Mouse (Mus musculus) myocyte (in vitro differentiated cells): ENCODE data around the gene Otx2.

Experiments used
- CEBPB ChIP-seq: IDR thresholded peaks from 2 replicates; pipeline ENCODE4 v1.6.1; 2011; ENCODE audit warnings: mild to moderate bottlenecking, moderate library complexity; ENCODE audit not compliant: poor library complexity, insufficient read depth, severe bottlenecking
- E2F4 ChIP-seq: IDR thresholded peaks from one replicate; pipeline ENCODE4 v1.6.1; 2011; ENCODE audit warnings: mild to moderate bottlenecking, control low read depth, moderate library complexity; ENCODE audit not compliant: insufficient read depth
- MAX ChIP-seq: IDR thresholded peaks from one replicate; pipeline ENCODE4 v1.6.1; 2011; ENCODE audit warnings: low read depth, mild to moderate bottlenecking, control low read depth
- POLR2A ChIP-seq: IDR thresholded peaks from one replicate; pipeline ENCODE4 v1.6.1; 2011; ENCODE audit warnings: low read depth, mild to moderate bottlenecking, control low read depth, moderate library complexity; ENCODE audit not compliant: insufficient read length
- POLR2AphosphoS2 ChIP-seq: IDR thresholded peaks from one replicate; pipeline ENCODE4 v1.6.1; 2011; ENCODE audit warnings: low read depth, control low read depth; ENCODE audit not compliant: insufficient read length
- TCF12 ChIP-seq: IDR thresholded peaks from one replicate; pipeline ENCODE4 v1.6.1; 2011; ENCODE audit warnings: mild to moderate bottlenecking, control low read depth; ENCODE audit not compliant: poor library complexity, insufficient read depth, severe bottlenecking
- USF1 ChIP-seq: IDR thresholded peaks from one replicate; pipeline ENCODE4 v1.6.1; 2011; ENCODE audit warnings: low read depth, mild to moderate bottlenecking, control low read depth, moderate library complexity

- TF ChIP-seq POLR2A (no peak), TCF12 (no peak), MAX (no peak), USF1 (no peak), POLR2AphosphoS2 (no peak), E2F4 (no peak), CEBPB (no peak)
Measured at GRCm38 (mm10) chr14:48664001-48664810, 9.4 kb downstream of the Otx2 start.
